Mouse (Mus musculus) liver, adult 2 months (tissue): ENCODE measurements at regions not wholly inside any gene's neighbourhood (a gene's known extent, or its start where the extent isn't known, plus 50 kb on each side); places are given as distances from the start of the nearest gene placed in this dataset.

ENCODE experiments used
- DNase-seq: peaks from one replicate; pipeline ENCODE4 v3.0.0-alpha.2; 2011; ENCODE audit warnings: low read depth, low spot score; ENCODE audit errors: extremely low read depth
- H3K27ac ChIP-seq: fragments of 200-500 bp; replicated peaks from 2 replicates; pipeline ENCODE4 v1.5.1; 2012; ENCODE audit warnings: low read depth, mild to moderate bottlenecking, control low read depth, inconsistent platforms, low read length; ENCODE audit not compliant: insufficient read depth
- H3K27me3 ChIP-seq: fragments of 200-500 bp; 2 replicates; pipeline ENCODE4 v1.6.1; 2012; ENCODE audit warnings: mild to moderate bottlenecking, moderate library complexity, low read length, inconsistent platforms; ENCODE audit not compliant: control insufficient read depth, insufficient read depth
- H3K36me3 ChIP-seq: fragments of 200-500 bp; 2 replicates; pipeline ENCODE4 v1.6.1; 2012; ENCODE audit warnings: low read length, inconsistent platforms; ENCODE audit not compliant: control insufficient read depth, insufficient read depth
- H3K4me1 ChIP-seq: fragments of 200-500 bp; 2 replicates; pipeline ENCODE4 v1.6.1; 2011; ENCODE audit warnings: low read length; ENCODE audit not compliant: control insufficient read depth, insufficient read depth
- H3K4me3 ChIP-seq: fragments of 200-500 bp; 2 replicates; pipeline ENCODE4 v1.5.1; 2011; ENCODE audit warnings: low read depth, mild to moderate bottlenecking, control low read depth, low read length, moderate library complexity; ENCODE audit not compliant: insufficient read depth
- H3K79me2 ChIP-seq: fragments of 200-500 bp; 2 replicates; pipeline ENCODE4 v1.6.1; 2012; ENCODE audit warnings: inconsistent platforms, mild to moderate bottlenecking, low read length, moderate library complexity; ENCODE audit not compliant: control insufficient read depth, insufficient read depth
- H3K9ac ChIP-seq: fragments of 200-500 bp; 2 replicates; pipeline ENCODE4 v1.6.1; 2012; ENCODE audit warnings: low read depth, mild to moderate bottlenecking, control low read depth, inconsistent platforms, low read length
- CTCF ChIP-seq: fragments of 200-500 bp; IDR thresholded peaks from 2 replicates; pipeline ENCODE4 v1.5.1; 2011; ENCODE audit warnings: low read depth, low read length, control low read depth
- POLR2A ChIP-seq: fragments of 200-500 bp; IDR thresholded peaks from 2 replicates; pipeline ENCODE4 v1.6.1; 2011; ENCODE audit warnings: low read length, control low read depth; ENCODE audit not compliant: insufficient read depth; ENCODE audit errors: extremely low read depth
- WGBS: fragments of 180-500 bp; shearing (Covaris S2); methylation state at CpG from one replicate; pipeline ENCODE4 v1.1.7; 2018; 5-methylcytosine and 5-hydroxymethylcytosine counted together

DNA sequence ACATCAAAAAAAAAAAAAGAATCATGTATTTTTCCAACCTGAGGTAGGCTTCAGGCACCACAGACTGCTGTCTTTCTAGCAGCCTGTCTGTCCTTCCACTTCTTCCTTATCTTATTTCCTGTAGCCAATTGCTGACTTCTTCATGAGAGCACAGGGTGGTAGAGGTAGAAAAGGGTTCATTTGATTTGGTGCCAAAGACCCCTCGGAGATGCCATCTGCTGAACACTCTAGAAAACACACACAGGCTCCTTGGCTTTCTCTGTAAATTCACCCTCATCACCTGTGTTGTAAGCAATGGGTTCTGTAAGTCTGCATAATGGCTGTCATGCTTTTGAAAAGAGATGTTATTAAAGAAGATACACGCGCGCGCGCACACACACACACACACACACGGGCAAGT is 115.0 kb downstream of the Rnd3 start:
- H3K27me3 ChIP-seq = no peaks in the 10 kb centered on the region
- H3K4me1 ChIP-seq = peaks cover 4% of the 10 kb centered on the region
- no peaks in the 10 kb centered on the region for H3K36me3 ChIP-seq
- no peak overlapping the region for H3K4me3 ChIP-seq
- H3K27ac ChIP-seq = no peak overlapping the region
- DNase-seq = no peak
- 94% methylated on average over 7 of the region's 7 CpGs for WGBS
- H3K9ac ChIP-seq = no peak overlapping the region
- H3K79me2 ChIP-seq = no peaks in the 10 kb centered on the region
- no peak for TF ChIP-seq POLR2A
- no peak for TF ChIP-seq CTCF

DNA sequence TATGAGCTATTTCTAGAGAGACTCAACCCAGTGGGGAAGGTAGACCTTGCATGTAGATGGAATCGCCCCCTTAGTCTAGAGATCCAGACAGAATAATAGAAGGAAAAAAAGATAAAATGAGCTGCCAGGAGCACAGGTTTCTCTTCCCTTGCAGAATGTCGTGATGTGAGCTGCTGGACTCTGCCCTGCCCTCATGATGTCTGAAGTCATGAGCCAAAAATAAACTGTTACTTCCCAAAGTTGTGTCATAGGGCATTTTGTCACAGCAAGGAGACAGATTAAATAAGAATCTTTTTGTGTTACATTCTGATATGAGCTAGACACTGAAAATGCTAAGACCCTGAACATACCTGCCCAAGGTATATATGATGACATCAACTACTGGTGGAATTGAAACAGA is 126.4 kb downstream of the Rnd3 start:
- Histone ChIP-seq H3K27ac (no peak overlapping the region), H3K4me3 (no peak overlapping the region), H3K36me3 (no peaks in the 10 kb centered on the region), H3K9ac (no peak overlapping the region), H3K4me1 (no peaks in the 10 kb centered on the region), H3K27me3 (no peaks in the 10 kb centered on the region), H3K79me2 (no peaks in the 10 kb centered on the region)
- 48% methylated on average over 2 of the region's 2 CpGs for WGBS
- TF ChIP-seq POLR2A = no peak
- TF ChIP-seq CTCF = no peak
- DNase-seq = peak; percentile 66

DNA sequence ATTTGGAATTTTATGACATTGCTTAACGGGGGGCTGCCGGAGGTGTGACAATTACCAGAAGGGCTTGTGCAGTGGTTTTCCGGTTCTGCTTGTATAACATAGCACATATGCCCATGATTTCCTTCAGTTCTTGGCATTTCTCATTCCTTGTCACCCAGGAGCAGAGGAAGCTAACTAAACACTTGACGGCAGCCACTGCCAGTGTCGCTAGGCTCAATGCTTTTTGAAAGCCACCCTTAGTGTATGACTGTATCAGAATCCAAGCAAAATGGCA is 132.8 kb downstream of the Rnd3 start:
- no peak overlapping the region for H3K9ac ChIP-seq
- H3K79me2 ChIP-seq = no peaks in the 10 kb centered on the region
- H3K27ac ChIP-seq = no peak overlapping the region
- H3K4me3 ChIP-seq = no peak overlapping the region
- no peaks in the 10 kb centered on the region for H3K36me3 ChIP-seq
- DNase-seq = no peak
- WGBS = 93% methylated on average over 5 of the region's 5 CpGs
- TF ChIP-seq POLR2A (no peak), CTCF (no peak)
- no peaks in the 10 kb centered on the region for H3K27me3 ChIP-seq
- H3K4me1 ChIP-seq = no peaks in the 10 kb centered on the region

DNA sequence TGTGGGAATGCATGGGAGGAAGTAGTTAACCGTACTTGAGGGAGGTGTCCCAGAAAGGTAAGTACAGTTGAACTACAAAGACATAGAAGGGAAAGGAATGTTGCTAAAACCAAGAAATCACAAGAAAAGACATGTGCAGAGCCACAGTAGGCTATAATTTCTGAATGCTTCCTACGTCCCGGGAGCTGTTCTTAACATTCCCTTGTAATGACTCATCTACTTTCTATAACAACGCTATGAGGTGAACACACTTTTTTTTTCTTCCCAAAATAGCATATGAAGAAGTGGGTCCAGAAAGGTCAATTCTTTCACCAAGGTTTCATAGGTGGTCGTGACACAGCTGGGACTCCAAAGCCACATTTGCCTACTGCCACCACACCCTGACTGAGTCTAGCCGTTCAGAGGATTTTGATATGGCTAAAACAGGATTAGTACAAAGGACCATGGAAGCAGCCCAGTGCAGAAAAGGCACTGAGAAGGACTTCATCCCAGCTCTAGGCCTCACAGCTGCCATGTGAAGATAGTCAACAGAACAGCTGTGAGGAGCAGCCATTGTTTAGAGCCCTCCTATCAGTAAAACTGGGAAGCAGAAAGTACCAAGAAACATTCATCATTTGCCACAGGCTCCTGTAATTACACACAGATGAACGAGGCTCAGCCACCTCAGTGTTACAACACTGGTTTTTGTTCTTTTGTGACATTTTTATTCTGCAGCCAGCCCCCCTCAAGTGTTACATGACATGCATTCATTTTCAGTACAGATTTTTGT is 133.4 kb downstream of the Rnd3 start:
- H3K79me2 ChIP-seq = no peaks in the 10 kb centered on the region
- TF ChIP-seq CTCF (no peak), POLR2A (no peak)
- no peak for DNase-seq
- no peaks in the 10 kb centered on the region for H3K36me3 ChIP-seq
- H3K27ac ChIP-seq = no peak overlapping the region
- no peak overlapping the region for H3K4me3 ChIP-seq
- H3K4me1 ChIP-seq = no peaks in the 10 kb centered on the region
- H3K9ac ChIP-seq = no peak overlapping the region
- 85% methylated on average over 7 of the region's 7 CpGs for WGBS
- no peaks in the 10 kb centered on the region for H3K27me3 ChIP-seq

DNA sequence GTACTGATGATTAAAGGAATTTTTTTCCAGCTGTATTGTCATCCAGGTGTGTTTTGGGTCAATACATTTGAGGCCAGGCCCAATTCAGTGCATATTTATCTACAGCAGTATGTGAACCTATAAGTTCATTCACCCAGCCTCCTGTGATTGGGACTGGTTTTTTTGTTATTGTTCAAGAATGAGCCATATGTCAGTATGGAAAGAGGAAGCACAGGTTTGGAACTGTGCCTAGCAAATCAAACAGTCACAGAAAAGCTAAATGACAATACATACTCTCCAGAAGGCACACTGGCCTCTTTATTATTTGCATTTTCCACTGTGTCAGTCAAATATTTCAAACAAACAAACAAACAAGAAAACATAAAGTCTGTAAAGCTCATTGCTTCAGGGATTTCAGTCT is 134.7 kb downstream of the Rnd3 start:
- TF ChIP-seq POLR2A (no peak), CTCF (no peak)
- no peaks in the 10 kb centered on the region for H3K36me3 ChIP-seq
- no peaks in the 10 kb centered on the region for H3K4me1 ChIP-seq
- no peak overlapping the region for H3K9ac ChIP-seq
- no peak overlapping the region for H3K27ac ChIP-seq
- no peak for DNase-seq
- H3K27me3 ChIP-seq = no peaks in the 10 kb centered on the region
- no peaks in the 10 kb centered on the region for H3K79me2 ChIP-seq
- no peak overlapping the region for H3K4me3 ChIP-seq

DNA sequence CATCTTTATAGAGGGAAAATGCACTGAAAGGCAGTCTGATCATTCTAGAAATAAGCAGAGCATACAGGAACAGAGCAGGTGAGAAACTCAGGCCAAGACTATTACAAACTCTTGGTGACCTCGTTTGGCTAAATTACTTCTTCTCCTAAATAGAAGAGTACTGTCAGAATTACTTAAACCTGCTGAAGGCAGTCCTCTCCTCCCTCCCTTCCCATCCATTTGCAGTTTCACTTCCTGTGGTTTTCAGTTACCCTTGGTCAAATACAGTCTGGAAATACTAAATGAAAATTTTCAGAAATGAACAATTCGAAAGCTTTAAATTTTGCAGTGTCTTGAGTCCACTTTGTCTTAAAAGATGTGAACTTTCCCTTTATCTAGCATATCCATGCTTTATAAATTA is 135.8 kb downstream of the Rnd3 start:
- Histone ChIP-seq H3K4me3 (no peak overlapping the region), H3K4me1 (no peaks in the 10 kb centered on the region), H3K36me3 (no peaks in the 10 kb centered on the region), H3K79me2 (no peaks in the 10 kb centered on the region), H3K27ac (no peak overlapping the region), H3K27me3 (no peaks in the 10 kb centered on the region), H3K9ac (no peak overlapping the region)
- TF ChIP-seq POLR2A (no peak), CTCF (no peak)
- WGBS = 69% methylated on average over 2 of the region's 2 CpGs
- DNase-seq = peak; percentile 23

DNA sequence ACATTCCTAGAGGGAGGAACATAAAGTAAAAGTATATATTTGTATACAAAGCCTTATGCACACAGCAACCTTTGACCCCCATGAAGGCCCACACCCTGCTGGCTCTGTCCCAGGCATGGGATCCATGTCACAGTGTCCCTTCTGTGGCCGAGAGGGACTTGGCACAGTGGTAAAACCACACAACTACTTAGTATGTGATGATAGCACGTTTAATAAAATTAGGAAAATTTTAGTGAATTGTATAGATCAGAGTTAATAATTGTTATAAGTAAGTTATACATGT is 140.7 kb downstream of the Rnd3 start:
- Histone ChIP-seq H3K27me3 (no peaks in the 10 kb centered on the region), H3K4me3 (no peak overlapping the region), H3K79me2 (no peaks in the 10 kb centered on the region), H3K27ac (no peak overlapping the region), H3K9ac (no peak overlapping the region), H3K4me1 (no peaks in the 10 kb centered on the region), H3K36me3 (no peaks in the 10 kb centered on the region)
- TF ChIP-seq CTCF (no peak), POLR2A (no peak)
- no peak for DNase-seq
- WGBS = 62% methylated on average over 2 of the region's 2 CpGs
